Mouse (Mus musculus) 3T3-L1 (cell line): Measurements from ENCODE around the gene Laptm4a.

Experiments
- DNase-seq: peaks from one replicate; pipeline ENCODE4 v3.0.0-alpha.2; 2015; ENCODE audit warnings: low read depth, low spot score

The Laptm4a gene

GRCm38 (mm10) chr12:8954161-8954561 lies 32.7 kb downstream of the Laptm4a start:
- no peak for DNase-seq

GRCm38 (mm10) chr12:8961607-8962316 lies 40.3 kb downstream of the Laptm4a start:
- DNase-seq, result no peak

GRCm38 (mm10) chr12:8969828-8970227 lies 48.4 kb downstream of the Laptm4a start:
- peak; percentile 97 for DNase-seq

GRCm38 (mm10) chr12:8973820-8974465 lies 52.5 kb downstream of the Laptm4a start, which contains the start of gene Wdr35:
Gene Wdr35, plus strand, starts transcription at chr12:8973892.
- DNase-seq, result peak; percentile 85

GRCm38 (mm10) chr12:8975076-8975475 lies 53.6 kb downstream of the Laptm4a start:
- peak; percentile 14 for DNase-seq
